Mouse (Mus musculus) hindbrain, embryonic 11.5 days (tissue): ENCODE data around the gene Klhdc3. TPM values are rescaled to one million over a fixed set of nuclear protein-coding genes. Genes with fewer than 3 reads are reported as not detected.

Experiments
- ATAC-seq: fragments of 200-750 bp; cut with Nextera tagmentation; 2 replicates; pipeline ENCODE4 v1.8.0; 2017; ENCODE audit warnings: mild to moderate bottlenecking, moderate TSS enrichment, moderate library complexity; ENCODE audit not compliant: low FRiP score
- DNase-seq: peaks from one replicate; pipeline ENCODE4 v3.0.0-alpha.2; 2015; ENCODE audit warnings: low spot score
- H3K27ac ChIP-seq: fragments of 300-500 bp; sonication (generic); 2 replicates; pipeline ENCODE4 v1.5.1; 2014; ENCODE audit warnings: mild to moderate bottlenecking, low read depth, low read length
- H3K27me3 ChIP-seq: fragments of 300-500 bp; sonication (generic); 2 replicates; pipeline ENCODE4 v1.6.1; 2014; ENCODE audit warnings: mild to moderate bottlenecking, low read length, moderate library complexity, mixed read lengths; ENCODE audit not compliant: control insufficient read depth, insufficient read depth
- H3K36me3 ChIP-seq: fragments of 300-500 bp; sonication (generic); 2 replicates; pipeline ENCODE4 v1.6.1; 2014; ENCODE audit warnings: mild to moderate bottlenecking, low read length, moderate library complexity, mixed read lengths; ENCODE audit not compliant: control insufficient read depth, insufficient read depth
- H3K4me1 ChIP-seq: fragments of 300-500 bp; sonication (generic); replicated peaks from 2 replicates; pipeline ENCODE4 v1.6.1; 2014; ENCODE audit warnings: low read length, mixed read lengths; ENCODE audit not compliant: control insufficient read depth, insufficient read depth
- H3K4me2 ChIP-seq: fragments of 300-500 bp; sonication (generic); replicated peaks from 2 replicates; pipeline ENCODE4 v1.6.1; 2014; ENCODE audit warnings: mild to moderate bottlenecking, low read depth, low read length
- H3K4me3 ChIP-seq: fragments of 300-500 bp; sonication (generic); 2 replicates; pipeline ENCODE4 v1.5.1; 2014; ENCODE audit warnings: low read depth, low read length
- H3K9ac ChIP-seq: fragments of 300-500 bp; sonication (generic); 2 replicates; pipeline ENCODE4 v1.6.1; 2014; ENCODE audit warnings: low read depth, low read length
- H3K9me3 ChIP-seq: fragments of 300-500 bp; sonication (generic); 2 replicates; pipeline ENCODE4 v1.6.1; 2016; ENCODE audit warnings: low read length; ENCODE audit not compliant: control insufficient read depth
- WGBS: fragments of 180-500 bp; shearing (Covaris S2); extraction: QIAGEN DNeasy Blood & Tissue Kit; methylation state at CpG from one replicate; pipeline ENCODE4 v1.1.7; 2014; 5-methylcytosine and 5-hydroxymethylcytosine counted together
- polyA plus RNA-seq: library from polyadenylated mRNA; unstranded; fragments of >200 nt; fragmentation: Nextera tagmentation; extraction: Ambion mirVana; gene quantifications from 2 replicates; pipeline ENCODE4 v1.2.1, GENCODE M21; 2014

Gene Klhdc3
- polyA plus RNA-seq, 1 experiment from 2014 or later, result 101 TPM

DNA sequence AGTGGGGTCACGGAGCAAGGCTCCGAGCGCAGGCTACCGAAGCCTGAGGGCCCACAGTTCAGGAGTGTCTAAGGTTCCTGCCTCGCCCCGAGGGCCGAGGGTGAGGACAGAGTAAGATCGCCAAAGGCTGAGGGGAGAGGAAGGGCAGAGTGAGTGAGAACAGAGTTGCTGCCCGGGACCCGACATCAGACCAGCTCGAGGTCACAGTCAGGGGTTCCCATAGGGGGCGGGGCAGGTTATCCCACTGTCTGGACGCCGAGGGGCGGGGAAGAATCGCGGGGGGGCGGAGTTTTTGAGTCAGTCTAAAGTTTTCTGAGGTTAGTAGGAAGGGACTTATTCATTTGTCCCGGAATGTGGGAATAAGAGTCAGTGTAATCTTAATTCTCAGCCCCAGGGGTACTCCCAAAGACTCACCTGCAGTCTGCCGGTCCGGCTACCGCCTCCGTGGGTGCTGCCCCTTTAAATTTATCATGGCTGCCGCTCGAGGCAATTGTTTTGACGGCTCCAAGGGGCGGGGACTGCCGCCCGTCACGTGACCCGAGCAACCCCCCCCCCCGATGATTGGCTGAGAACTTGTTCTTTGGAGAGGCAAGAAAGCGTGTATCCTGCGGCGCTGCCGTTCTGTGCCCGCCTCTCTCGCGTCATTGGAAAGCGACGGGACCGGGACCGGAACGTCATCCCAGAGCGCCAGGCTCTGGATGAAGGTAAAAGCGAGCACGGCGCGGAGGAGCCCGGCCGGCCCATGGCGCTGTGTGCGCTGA, 35.0 kb downstream of the Klhdc3 start, which contains the start of the genes Klc4 and Mrpl2:
Gene Klc4, minus strand, starts transcription at position 462 of the 761 bp plus-strand sequence.
Gene Mrpl2, plus strand, starts transcription at position 669 of the 761 bp plus-strand sequence.
- Histone ChIP-seq H3K27ac (peak within 1 kb of the TSS; percentile 42; the same call in 1 of the 2 replicates), H3K36me3 (0 out of 2 replicates have a peak, but pooled peaks cover 3% of the 10 kb centered on the region), H3K4me1 (0 out of 2 replicates have a peak, but pooled peaks cover 2% of the 10 kb centered on the region), H3K9ac (peak within 1 kb of the TSS; percentile 57), H3K27me3 (no peaks in the 10 kb centered on the region), H3K9me3 (no peaks in the 10 kb centered on the region), H3K4me2 (peak within 1 kb of the TSS; percentile 80), H3K4me3 (peak within 1 kb of the TSS; percentile 59)
- peak; percentile 69 for ATAC-seq
- DNase-seq, result peak; percentile 100
- under 1% methylated on average over 53 of the region's 53 CpGs for WGBS

DNA sequence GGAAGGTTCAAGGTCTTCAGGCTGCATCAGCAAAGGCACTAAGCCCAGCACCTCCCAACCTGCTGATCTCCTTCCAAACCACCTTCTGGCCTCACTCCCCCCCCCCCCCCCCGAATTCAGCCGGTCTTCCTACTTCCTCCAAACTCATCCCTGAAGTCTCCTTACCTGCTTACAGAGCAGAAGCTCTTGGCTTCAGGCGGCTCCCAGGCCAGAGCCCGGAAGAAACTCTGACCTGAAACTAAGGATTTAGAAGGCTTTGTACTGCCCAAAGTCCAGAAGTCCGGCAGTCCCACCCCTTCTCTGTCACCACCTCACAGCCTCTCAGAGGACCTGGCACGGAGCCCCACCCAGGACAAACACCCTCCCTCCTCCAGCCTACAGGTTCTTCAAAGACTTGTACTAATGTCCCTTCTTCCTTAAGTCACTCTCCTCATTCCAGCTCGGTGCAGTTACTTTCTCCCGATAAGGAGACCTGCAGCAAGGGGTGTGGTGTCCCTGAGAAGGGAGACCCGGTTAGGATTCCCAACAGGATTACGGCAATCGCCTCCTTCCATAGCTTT, 35.7 kb downstream of the Klhdc3 start:
- WGBS, result 17% methylated on average over 11 of the region's 11 CpGs
- H3K4me3 ChIP-seq, result peak overlapping the region; percentile 59
- no peak overlapping the region for H3K27ac ChIP-seq
- peak overlapping the region; percentile 64 for H3K4me2 ChIP-seq
- DNase-seq (no peak), ATAC-seq (0 out of 2 replicates have a peak, but pooled peaks have one; percentile 8)
- peak overlapping the region; percentile 57 for H3K9ac ChIP-seq
- no peaks in the 10 kb centered on the region for H3K27me3 ChIP-seq
- 0 out of 2 replicates have a peak, but pooled peaks cover 2% of the 10 kb centered on the region for H3K4me1 ChIP-seq
- H3K36me3 ChIP-seq, result 0 out of 2 replicates have a peak, but pooled peaks cover 4% of the 10 kb centered on the region
- H3K9me3 ChIP-seq, result no peaks in the 10 kb centered on the region

GRCm38 (mm10) chr17:46644152-46644805, 36.4 kb downstream of the Klhdc3 start:
- no peak overlapping the region for H3K27ac ChIP-seq
- 89% methylated on average over 12 of the region's 12 CpGs for WGBS
- no peak for ATAC-seq
- no peaks in the 10 kb centered on the region for H3K9me3 ChIP-seq
- no peak for DNase-seq
- 0 out of 2 replicates have a peak overlapping the region, but pooled peaks have one; percentile 6 for H3K4me2 ChIP-seq
- no peak overlapping the region for H3K4me3 ChIP-seq
- H3K9ac ChIP-seq, result 0 out of 2 replicates have a peak overlapping the region, but pooled peaks have one; percentile 19
- H3K36me3 ChIP-seq, result 0 out of 2 replicates have a peak, but pooled peaks cover 6% of the 10 kb centered on the region
- H3K4me1 ChIP-seq, result no peaks in the 10 kb centered on the region
- H3K27me3 ChIP-seq, result no peaks in the 10 kb centered on the region

DNA sequence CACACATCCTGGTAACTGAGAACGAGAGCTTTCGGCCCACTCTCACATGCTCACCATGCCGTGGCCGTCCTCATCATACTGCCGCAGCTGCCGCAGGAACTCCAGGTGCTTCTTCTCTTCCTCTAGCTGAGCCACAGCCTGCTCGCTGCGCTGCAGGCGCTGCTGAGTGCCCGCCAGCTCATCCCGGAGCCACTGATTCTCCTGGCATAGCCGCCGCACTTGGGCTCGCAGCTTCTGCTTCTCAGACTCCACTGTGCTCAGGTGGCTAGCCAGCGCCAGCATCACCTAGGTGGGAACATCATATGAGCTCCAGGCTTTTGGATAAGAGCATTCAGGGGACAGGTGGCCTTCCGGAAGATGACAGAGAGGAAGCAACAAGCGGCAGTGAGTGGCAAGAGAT, 38.7 kb downstream of the Klhdc3 start:
- H3K27ac ChIP-seq, result no peak overlapping the region
- H3K9me3 ChIP-seq, result no peaks in the 10 kb centered on the region
- H3K4me3 ChIP-seq, result no peak overlapping the region
- ATAC-seq (no peak), DNase-seq (no peak)
- no peak overlapping the region for H3K4me2 ChIP-seq
- no peak overlapping the region for H3K9ac ChIP-seq
- WGBS, result 91% methylated on average over 17 of the region's 17 CpGs
- H3K4me1 ChIP-seq, result no peaks in the 10 kb centered on the region
- H3K36me3 ChIP-seq, result 0 out of 2 replicates have a peak, but pooled peaks cover 3% of the 10 kb centered on the region
- H3K27me3 ChIP-seq, result no peaks in the 10 kb centered on the region

- Histone ChIP-seq H3K9me3 (no peaks in the 10 kb centered on the region), H3K4me3 (no peak overlapping the region), H3K27me3 (no peaks in the 10 kb centered on the region), H3K4me1 (no peaks in the 10 kb centered on the region), H3K27ac (no peak overlapping the region), H3K4me2 (no peak overlapping the region), H3K9ac (no peak overlapping the region), H3K36me3 (0 out of 2 replicates have a peak, but pooled peaks cover 3% of the 10 kb centered on the region)
- 77% methylated on average over 9 of the region's 9 CpGs for WGBS
- ATAC-seq (no peak), DNase-seq (no peak)
Measured at GRCm38 (mm10) chr17:46639929-46640328, 40.8 kb downstream of the Klhdc3 start.

GRCm38 (mm10) chr17:46636831-46637523, 43.7 kb downstream of the Klhdc3 start:
- H3K27ac ChIP-seq, result no peak overlapping the region
- no peak overlapping the region for H3K9ac ChIP-seq
- H3K4me2 ChIP-seq, result no peak overlapping the region
- 27% methylated on average over 14 of the region's 15 CpGs for WGBS
- DNase-seq, result peak; percentile 71
- no peaks in the 10 kb centered on the region for H3K9me3 ChIP-seq
- no peaks in the 10 kb centered on the region for H3K4me1 ChIP-seq
- ATAC-seq, result peak; percentile 40
- no peak overlapping the region for H3K4me3 ChIP-seq
- no peaks in the 10 kb centered on the region for H3K27me3 ChIP-seq
- H3K36me3 ChIP-seq, result 0 out of 2 replicates have a peak, but pooled peaks cover 3% of the 10 kb centered on the region

DNA sequence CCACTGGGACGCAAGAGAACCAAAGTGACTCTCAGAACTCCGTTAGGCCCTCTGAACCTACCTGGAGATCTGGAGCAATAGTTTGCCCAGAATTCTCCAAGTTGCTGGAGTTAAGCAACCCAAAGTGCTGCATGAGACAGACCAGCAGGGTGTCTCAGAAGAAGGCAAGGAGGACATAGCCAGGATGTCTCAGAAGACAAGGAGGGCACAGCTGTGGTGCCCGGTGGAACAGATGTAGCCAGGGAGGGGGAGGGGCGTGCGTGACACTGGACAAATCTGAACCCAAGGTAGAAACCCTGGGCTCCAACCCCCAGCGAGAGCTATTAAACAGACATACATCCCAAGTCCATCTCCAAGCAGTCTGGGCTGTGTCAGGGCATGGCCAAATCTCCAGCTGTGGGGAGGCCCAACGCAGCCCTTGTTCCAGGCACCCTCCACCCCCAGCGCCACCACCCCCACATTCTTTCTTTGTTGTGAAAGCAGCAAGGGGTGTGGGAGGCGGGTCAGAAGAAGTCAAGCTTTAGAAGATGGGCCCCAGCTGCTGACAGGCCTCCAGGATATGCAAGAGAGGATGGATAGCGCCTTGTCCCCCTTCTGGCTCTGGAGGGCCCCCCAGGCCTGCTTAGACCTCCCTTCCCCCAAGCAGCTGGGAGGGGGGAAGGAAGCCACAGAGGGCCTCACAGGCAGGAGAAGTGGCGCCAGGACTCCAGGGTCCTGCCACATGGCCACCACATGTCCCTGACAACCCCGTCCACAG, 50.9 kb downstream of the Klhdc3 start:
- WGBS, result 2% methylated on average over 12 of the region's 12 CpGs
- H3K9me3 ChIP-seq, result no peaks in the 10 kb centered on the region

More for the DNA sequence above, 50.9 kb downstream of the Klhdc3 start:
- H3K36me3 ChIP-seq, result no peaks in the 10 kb centered on the region
- peak overlapping the region; percentile 88 for H3K27ac ChIP-seq
- peak; percentile 67 for ATAC-seq
- H3K4me1 ChIP-seq, result peaks cover 14% of the 10 kb centered on the region
- H3K27me3 ChIP-seq, result no peaks in the 10 kb centered on the region
- peak overlapping the region; percentile 95 for H3K4me3 ChIP-seq
- H3K4me2 ChIP-seq, result peak overlapping the region; percentile 63
- DNase-seq, result peak; percentile 79
- no peak overlapping the region; the same call in 1 of the 2 replicates for H3K9ac ChIP-seq
